Mouse (Mus musculus) cortical plate, adult 2 months (tissue): ENCODE data around the gene Pomgnt1.

Experiments used
- CTCF ChIP-seq: fragments of 200-500 bp; IDR thresholded peaks from 2 replicates; pipeline ENCODE4 v1.5.1; 2011; ENCODE audit warnings: mild to moderate bottlenecking, control low read depth, low read length; ENCODE audit not compliant: insufficient read depth; ENCODE audit errors: extremely low read depth
- POLR2A ChIP-seq: fragments of 200-500 bp; IDR thresholded peaks from 2 replicates; pipeline ENCODE4 v1.6.1; 2011; ENCODE audit warnings: mild to moderate bottlenecking, low read length, control low read depth; ENCODE audit not compliant: insufficient read depth; ENCODE audit errors: extremely low read depth

DNA sequence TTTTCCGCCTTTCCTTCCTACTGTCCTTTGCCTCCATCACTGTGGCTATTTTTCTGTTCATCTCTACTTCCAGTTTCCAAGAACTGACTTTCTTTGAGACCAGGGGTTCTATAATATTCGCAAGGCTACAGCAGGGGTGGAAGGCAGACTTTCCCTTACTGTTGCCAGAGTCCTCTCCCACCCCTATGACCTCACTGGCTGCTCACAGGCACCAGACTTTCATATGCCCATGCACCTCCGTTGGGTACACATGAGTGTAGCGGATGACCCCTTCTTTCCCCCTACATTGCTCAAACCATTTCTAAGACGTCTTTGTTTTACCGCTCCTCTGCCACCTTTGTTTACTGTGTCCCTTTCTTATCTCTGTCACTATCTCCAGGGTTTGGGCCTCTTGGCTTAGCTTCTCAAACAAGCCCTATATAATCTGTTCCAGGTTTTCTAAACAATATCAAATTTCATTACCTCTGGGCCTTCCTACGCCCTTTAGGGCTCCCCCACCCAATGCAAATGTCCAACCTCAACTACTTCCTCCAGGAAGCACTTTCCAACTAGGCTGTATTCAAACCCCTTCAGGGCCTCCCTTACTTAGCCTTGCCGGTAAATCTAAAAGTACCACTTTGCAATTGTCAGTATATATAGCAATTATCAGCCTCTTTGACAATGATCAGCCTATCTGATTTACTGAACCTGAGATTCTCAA, 42.2 kb downstream of the Pomgnt1 start:
- no peak for TF ChIP-seq CTCF
- TF ChIP-seq POLR2A: no peak
